Mouse (Mus musculus) heart, postnatal 14 days (tissue): ENCODE results near the gene Shroom1. TPM values are rescaled to one million over a fixed set of nuclear protein-coding genes. Genes with fewer than 3 reads are reported as not detected.
A peak's percentile ranks its signal among the peaks of the same experiment; 100 is the strongest.

Source experiments
- DNase-seq, 2 experiments: peaks; one replicate each; pipeline ENCODE4 v3.0.0; 2021 to 2022
- intact Hi-C: fragments of 180-260 bp; cut with DNase I; formaldehyde crosslinking; loops from one replicate; pipeline ENCODE4 v1.15.1; 2025
- total RNA-seq, 2 experiments: library from RNA; stranded (reverse); gene quantifications; 2 replicates each; pipeline ENCODE4 v1.2.3; 2021

The Shroom1 gene
- total RNA-seq, 2 experiments from 2014 or later, result 0.44 to 0.53 TPM

DNA sequence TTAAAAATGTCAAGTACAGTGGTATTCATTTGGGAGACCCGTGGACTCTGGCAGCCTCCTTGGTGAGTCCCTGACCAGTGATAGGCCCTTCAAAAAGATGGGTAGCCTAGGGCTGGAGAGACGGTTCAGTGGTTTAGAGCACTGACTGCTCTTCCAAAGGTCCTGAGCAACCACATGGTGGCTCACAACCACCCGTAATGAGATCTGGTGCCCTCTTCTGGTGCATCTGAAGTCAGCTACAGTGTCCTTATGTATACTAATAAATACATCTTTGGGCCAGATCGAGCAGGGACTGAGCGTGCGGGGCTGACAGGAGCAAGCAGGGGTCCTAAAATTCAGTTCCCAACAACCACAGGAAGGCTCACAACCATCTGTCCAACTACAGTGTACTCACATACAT, 13.1 kb upstream of the Shroom1 start:
- intact Hi-C loops, result no loop called here
- DNase-seq, result peak in 1 of 2 experiments; percentile 47

DNA sequence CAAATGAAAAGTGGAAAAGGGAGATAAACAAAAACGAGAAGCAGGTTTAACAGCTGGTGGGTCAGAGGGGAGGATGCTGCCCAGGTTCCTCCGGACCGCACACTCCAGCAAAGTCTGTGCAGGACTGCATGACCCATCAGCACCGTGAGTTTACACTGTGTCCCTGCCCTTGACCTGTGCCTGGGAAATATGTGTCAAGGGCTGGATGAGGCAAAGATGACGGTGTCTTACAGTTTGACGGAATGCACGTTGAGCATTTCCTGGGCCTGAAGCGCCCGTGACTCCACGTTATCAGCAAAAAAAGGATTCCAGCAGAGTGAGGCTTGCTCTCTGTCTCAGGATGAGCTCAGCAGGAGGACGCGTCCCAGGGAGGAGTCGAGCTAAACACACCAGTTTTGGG, 11.4 kb upstream of the Shroom1 start:
- intact Hi-C loops, result no loop called here
- no peak for DNase-seq

DNA sequence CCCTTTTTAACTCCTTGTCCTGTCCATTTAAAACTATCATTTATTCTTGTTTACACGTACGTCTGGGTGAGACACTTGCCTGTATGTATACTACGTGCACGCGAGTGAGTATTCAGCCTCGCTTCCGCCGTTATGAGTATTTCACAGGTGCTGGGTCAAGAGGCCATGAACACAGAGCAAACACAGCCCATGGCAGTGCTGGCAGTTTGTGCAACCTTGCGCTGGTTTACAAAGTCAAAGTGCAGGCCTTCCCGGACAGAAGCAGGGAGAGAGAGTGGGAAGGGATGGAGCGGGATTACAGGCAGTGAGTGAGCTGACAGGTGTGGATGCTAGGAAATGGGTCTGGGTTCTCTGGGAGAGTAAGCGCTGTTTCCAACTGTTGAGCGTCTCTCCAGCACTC, 10.8 kb upstream of the Shroom1 start:
- no peak for DNase-seq
- intact Hi-C loops, result no loop called here

DNA sequence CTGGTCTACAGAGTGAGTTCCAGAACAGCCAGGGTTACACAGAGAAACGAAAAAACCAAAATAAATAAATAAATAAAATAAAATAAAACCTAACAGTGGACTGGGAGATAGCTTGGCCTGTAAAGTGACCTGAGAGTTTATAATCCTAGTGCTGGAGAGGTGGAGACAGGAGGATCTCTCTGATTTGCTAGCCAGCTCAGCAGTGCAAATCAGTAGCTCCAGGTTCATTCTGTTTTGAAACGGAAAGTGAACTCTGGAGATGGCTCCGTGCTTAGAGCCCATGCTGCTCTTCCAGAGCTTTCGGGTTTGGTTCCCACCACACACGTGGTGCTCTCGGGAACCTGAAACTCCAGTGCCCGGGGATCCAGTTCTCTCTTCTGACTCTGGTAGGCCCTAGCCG, 9.0 kb upstream of the Shroom1 start:
- intact Hi-C loops, result no loop called here

DNA sequence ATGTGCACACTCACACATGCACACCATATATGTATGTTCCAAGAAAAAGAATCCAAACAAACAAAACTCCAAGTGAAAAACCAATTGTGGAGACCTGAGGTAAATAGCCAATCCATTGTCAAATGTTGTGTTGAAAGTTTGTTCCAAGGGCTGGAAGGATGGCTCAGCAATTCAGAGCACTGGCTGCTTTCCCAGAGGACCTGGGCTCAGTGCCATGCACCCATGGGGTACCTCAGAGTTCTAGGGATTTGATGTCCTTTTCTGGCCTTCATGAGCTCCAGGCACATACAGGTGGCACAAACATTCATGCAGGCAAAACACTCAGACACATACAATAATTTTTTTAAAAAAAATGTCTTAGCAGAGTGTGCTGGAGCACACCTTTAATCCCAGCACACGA, 8.5 kb upstream of the Shroom1 start:
- DNase-seq, result peak; percentile 74 to 80
- intact Hi-C loops, result no loop called here

More for the DNA sequence above, 9.0 kb upstream of the Shroom1 start:
- DNase-seq, result no peak

DNA sequence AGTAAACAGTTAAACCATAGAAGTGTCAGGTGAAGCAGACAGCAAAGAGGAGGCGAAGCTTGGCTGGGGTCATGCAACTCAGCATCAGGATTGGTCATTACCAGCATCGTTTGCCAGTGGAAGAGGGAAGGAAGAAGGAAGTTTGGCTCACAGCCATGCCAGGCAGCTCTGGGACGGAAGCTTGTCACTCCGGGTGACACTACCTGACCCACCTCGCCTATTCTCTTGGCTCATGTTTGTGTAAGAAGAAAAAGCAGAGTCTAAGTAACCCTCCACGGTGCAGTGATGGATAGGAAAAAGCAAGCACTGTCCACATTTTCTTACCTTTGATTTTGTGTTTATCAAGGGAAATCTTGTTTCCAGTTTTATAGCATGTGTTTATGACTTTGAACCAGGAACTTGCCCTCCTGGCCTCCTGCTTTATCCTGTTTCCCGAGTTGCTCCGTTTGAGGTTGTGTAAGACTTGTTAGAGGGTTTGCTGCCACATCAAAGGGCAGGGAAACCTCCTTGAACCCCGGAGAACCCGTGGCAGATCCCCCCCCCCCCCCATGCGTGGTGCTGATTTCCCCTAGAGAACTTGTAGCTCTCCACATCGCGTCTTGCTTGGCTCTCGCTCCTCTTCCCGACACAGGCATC, 6.8 kb upstream of the Shroom1 start:
- intact Hi-C loops, result loop anchor here (2.0 kb wide), 1 partner anchor 35 kb away; no protein-coding TSS in a partner anchor
- DNase-seq, result no peak

DNA sequence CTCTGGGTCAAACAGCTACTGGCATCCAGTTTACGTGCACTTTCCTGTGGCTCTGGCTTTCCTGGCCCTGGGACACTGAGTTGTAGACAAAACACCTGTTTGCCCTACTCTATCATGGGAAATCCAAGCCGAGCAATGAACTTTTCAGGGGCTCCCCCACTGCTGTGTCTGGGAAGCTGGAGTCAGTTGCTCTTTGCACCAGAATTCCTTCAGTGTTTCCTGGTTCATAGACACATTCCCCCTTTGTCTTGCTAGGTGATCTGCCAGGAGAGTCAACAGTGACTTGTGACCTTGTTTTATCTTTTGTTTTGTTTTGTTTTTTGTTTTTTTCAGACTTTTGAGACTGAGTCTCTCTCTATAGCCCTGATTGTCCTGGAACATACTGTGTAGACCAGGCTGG, 5.6 kb upstream of the Shroom1 start:
- intact Hi-C loops, result loop anchor here (2.0 kb wide), 1 partner anchor 37 kb away; no protein-coding TSS in a partner anchor

DNA sequence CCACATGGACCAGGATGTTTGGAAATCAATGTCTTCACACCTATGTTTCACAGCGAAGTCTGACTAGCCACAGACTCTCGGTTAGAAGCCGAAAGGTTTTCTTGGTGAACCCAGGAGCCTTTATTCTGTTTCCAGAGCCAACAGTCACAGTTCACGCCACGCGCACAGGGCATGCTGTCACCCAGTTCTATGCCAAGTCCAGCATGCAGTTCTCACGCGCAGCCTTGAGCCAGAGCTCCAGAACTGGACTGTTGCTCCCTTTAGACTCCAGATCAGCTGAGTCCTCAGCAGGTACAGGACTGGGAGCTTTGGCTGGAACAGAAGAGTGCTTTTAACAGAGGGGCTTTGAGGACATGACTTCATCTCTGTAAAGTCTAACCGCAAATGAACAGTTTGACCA, 4.6 kb upstream of the Shroom1 start:
- intact Hi-C loops, result no loop called here
- no peak for DNase-seq

More for the DNA sequence above, 5.6 kb upstream of the Shroom1 start:
- DNase-seq, result no peak

DNA sequence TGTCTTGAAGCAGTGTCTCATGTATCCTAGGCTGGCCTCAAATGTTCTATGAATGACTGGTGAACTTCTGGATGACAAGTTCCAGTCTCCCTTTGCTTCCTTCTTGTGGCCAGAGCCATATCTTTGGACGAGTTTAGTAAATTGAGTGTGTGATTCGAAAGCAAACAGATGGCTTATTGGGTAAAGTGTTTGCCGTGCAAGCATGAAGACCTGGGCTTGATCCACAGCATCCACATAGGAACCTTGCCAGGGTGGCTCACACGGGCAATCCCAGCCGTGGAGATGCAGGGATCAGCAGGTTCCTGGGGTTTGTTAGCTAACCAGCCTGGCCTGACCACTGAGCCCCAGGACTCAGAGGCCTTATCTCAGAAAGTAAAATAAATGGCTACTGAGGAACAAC, 4.0 kb upstream of the Shroom1 start:
- DNase-seq, result no peak
- intact Hi-C loops, result no loop called here

DNA sequence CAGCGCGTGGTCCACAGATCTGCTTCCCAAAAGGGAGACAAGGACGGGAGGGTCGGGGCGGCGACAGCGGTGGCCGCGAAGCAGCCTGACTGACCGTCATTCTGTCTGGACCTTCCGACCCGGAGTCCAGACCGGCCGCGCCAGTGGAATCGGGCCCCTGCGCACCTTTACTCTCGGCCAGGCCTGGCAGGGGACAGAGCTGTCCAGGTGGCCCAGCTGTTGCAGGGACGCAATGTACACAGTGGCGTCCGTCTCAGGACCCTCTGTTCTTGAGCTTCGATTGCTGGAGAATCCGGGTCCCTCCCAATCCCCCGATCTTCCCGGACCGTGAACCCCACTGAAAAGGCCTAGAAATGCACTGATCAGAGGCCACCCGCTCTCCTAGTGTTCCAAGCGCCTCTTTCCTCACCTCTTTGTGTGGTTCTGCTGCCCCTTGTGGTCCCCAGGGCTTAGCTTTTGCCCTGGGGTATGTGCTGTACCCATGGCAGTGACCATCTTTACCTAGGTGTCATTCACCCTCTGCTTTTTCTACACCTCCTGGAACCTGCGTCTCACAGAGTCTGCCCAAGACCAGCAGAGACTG, 458 bp downstream of the Shroom1 start:
- no peak for DNase-seq
- intact Hi-C loops, result no loop called here

DNA sequence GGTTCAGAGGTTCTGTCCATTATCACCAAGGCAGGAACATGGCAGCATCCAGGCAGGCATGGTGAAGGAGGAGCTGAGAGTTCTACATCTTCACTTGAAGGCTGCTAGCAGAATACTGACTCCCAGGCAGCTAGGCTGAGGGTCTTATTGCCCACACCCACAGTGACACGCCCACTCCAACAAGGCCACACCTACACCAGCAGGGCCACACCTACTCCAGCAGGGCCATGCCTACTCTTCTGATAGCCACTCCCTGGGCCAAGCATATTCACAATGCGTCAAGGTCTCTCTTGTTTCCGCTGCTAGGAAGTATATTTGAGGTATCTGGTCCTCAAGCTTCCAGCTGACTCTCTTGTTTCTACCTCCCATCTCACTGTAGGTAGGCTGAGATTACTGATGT, 2.0 kb downstream of the Shroom1 start:
- intact Hi-C loops, result no loop called here
- no peak for DNase-seq

DNA sequence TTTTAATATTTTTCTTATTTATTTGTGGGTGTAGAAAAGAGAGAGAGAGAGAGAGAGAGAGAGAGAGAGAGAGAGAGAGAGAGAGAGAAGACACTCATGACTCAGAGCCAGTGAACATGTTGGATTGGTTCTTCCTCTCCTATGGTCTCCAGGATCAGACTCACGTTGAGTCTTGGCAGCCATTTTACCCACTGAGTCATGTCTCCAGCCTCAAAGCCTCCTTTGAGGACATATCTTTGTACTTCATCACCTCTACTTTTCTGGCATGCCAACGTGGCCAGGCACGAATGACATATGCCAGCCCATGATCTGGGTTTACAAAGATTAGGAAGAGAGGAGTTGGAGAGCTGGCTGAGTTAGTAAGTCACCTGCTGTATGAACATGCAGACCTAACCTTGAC, 3.2 kb downstream of the Shroom1 start:
- intact Hi-C loops, result no loop called here
- no peak for DNase-seq

DNA sequence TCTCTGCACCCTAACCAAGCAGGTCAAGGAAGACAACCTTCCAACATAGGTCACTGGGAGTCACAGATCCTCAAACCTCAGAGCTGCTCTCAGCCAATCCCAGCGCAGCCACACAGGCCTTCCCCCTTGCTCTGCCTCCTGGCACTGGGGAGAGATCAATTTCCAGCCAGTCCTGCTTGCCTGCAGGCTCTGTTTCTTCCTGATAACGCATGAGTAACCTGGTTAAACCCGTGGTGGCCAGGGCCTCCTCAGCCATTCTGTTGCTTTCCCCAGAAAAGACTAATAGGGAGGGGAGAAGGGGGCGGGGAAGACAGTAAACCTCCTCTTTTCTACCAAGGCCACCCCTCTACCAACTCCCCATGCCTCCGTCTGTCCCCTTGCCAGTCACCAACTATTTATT, 4.7 kb downstream of the Shroom1 start:
- no peak for DNase-seq
- intact Hi-C loops, result no loop called here

DNA sequence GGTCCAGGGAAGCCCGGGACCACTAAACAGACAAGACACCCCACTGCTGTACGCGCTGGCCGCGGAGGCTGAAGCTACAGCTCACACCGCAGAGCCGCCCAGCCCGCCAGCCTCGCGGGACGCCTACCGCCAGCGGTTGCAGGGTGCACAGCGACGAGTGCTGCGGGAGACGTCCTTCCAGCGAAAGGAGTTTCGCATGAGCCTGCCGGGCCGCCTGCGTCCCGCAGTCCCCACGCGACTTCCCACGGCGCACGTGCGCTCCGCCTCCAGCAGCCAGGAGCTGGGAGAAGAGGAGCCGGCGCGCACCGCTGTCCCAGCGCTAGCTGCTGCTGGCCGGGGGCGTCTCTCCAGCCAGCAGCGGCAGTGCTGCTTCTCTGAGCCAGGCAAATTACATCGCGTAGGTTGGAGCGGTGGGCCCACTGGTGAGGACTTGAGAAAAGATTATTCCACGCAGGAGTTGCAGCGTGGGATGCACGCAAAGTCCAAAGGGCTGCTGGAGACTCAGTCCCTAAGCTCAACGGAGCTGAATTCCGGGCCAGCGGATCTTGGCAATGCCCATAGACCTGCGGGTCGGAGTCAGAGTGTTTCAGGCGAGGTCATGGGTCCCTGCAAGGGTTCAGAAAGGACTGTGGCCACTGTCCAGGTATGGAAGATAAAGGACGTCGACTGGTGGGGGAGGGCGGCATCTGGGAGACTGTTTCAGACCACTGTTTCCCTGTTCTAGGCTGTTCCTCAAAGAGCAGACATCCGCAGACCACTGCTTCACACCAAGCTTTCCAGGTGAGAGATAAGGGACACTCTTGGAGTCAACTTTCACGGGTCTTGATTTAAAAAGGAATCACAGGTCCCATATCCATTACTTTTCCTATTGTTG, 6.8 kb downstream of the Shroom1 start:
- intact Hi-C loops, result no loop called here
- peak; percentile 19 to 27 for DNase-seq

DNA sequence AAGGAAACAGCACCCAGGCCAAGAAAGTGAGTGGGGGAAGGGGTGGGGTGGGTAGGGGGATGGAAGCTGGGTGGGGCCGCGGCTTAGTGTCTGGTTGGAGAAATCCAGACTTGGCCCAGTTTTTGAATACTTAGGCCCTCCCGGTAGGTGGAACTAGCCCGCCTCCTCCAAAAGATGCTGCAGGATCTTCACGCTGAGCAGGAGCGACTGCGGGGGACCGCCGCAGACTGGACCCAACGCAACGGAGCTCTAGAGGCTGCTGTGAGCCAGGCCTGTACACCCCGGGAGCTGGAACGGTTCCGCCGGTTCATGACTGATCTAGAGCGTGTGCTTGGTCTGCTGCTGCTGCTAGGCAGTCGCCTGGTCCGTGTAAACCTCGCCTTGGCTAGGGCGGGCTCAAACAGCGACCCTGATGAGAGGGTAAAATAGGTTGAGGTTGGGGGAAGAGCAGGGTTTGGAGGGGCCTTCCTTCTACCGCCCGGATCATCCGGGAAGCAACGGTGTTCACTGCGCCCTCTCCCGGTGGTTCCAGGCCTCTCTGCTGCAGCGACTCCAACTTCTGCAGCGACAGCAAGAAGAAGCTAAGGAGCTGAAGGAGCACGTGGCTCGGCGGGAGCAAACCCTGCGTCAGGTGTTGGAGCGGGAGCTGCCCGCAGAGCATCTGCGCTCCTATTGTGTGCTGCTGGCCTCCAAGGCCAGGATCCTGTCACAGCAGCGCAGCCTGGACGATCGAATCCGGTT, 9.4 kb downstream of the Shroom1 start:
- peak; percentile 78 to 88 for DNase-seq
- intact Hi-C loops, result no loop called here

DNA sequence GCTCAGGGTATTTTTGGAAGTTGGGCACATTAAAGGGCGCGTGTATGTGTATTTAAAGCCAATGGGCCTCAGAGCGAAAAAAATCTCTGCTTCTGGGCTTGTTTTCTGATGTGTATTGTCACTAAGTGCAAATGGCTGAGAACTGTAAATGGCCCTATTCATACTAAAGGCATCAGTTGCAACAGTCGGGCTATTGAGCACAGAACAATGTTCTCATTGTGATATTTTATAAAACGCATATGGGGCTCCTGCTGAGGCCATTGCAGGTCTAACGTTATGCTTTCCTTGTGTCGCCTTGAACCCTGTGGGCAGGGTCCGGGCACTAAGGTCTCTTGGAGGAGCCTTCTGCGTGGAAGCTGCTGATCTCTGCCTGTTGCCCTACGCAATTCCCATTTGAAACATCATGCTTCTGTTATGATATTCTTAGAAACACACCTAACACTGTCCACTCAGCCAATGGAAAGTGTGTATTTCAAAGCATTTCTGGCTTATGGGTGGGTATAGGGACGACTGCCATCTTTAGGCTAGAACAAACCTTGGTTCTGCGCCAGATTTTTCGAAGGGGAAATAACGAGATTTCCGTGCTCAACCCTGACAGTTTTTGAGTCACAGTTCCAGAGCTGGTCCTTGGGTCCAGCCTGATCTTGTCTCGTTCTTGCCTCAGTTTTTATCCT, 12.4 kb downstream of the Shroom1 start:
- no peak for DNase-seq
- intact Hi-C loops, result no loop called here

DNA sequence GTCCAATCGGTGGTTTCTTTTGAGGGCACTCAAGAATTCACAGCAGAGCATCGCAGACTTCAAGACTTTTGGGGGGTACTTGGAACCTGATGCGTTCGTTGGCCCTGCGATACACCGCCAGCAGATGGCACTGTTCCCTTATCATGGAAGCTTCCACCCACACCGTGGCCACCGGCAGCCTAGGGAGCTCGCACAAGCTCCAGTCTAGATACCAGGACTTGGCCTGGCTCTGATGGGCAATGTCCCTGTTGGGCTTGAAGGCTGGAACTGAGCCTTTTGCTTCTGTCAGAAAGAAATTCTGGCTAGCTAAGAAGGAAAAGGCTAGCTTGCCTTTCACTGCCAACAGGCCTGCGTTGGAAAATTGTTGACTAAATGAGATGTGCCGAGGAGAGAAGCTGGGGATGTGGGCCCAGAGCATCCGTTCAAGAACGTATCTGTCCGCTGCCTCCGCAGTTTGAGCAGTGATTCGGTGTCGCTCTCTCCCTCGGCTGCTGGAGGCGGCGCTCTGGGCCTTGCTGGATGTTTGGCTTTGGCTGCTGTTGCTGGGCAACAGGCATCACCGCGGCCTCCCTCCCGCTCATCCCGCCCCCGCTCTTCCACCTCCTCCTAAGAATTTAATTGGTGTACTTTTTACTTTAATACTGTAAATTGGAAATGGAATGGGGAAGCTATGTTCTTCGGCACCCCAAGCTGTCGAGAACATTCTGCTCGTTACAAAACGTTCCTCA, 13.1 kb downstream of the Shroom1 start, which contains the start of gene Gm9837:
Gm9837 (minus strand) TSS at position 512 of the 728 bp plus-strand sequence.
- peak; percentile 91 to 95 for DNase-seq
- intact Hi-C loops, result loop anchor here (2.0 to 5.0 kb wide), 4 partner anchors 39 to 267 kb away; no protein-coding TSS in a partner anchor

DNA sequence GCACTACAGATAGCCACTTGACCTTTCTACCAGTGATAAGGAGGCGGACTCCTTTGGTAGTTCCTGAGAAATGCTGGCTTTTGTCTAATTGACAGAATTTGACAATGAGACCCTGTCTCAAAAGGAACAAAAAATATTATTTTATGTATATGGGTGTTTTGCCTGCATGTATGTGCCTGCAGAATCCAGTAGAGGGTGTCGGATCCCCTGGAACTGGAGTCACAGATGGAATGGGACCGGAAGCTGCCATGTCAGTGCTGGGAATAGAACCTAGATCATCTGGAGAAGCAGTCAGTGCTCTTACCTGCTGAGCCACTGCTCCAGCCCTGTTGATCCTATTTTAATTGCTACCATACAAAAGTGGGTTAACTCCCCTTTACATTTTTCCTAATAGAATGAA, 15.7 kb downstream of the Shroom1 start:
- intact Hi-C loops, result loop anchor here (5.0 kb wide), 2 partner anchors 110 to 265 kb away; no protein-coding TSS in a partner anchor
- no peak for DNase-seq

DNA sequence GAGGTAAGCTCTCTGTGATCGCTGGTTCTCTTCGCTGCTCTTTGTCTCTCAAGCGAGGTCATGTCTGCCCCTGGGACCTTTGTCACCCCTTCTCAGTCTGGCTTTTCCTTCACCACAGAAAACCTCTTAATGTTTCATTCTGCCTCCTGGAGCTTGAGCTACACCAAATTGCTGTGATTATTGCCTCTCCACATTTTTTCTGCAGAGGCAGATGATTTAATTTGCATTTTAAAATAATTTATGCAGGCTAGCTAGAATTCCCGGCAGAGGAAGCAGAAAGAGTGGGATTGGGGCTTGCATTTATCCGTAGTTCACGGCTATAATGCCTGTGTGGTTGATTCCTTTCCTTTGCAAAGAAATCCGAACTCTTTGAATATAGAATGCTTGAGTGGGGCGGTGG, 18.6 kb downstream of the Shroom1 start:
- no peak for DNase-seq
- intact Hi-C loops, result no loop called here
